Mouse (Mus musculus): ENCODE data around the gene Aox3. TPM values are rescaled to one million over a fixed set of nuclear protein-coding genes. Genes with fewer than 3 reads are reported as not detected.

The Aox3 gene
- polyA plus RNA-seq, 1 experiment from 2014 or later = 0.33 TPM

- Histone ChIP-seq H3K4me1 (replicated peaks; ENCODE audit: control insufficient read depth, insufficient read depth, low read length) (no peaks in the 10 kb centered on the region), H3K4me3 (replicated peaks; ENCODE audit: low read length) (no peak overlapping the region), H3K9ac (replicated peaks; ENCODE audit: low read depth, low read length) (no peak overlapping the region), H3K27me3 (replicated peaks; ENCODE audit: control insufficient read depth, insufficient read depth, low read length) (no peaks in the 10 kb centered on the region), H3K4me2 (ENCODE audit: low read length) (no peak overlapping the region), H3K9me3 (ENCODE audit: control insufficient read depth, low read length) (no peaks in the 10 kb centered on the region), H3K27ac (ENCODE audit: low read length) (no peak overlapping the region), H3K36me3 (ENCODE audit: control insufficient read depth, insufficient read depth) (no peaks in the 10 kb centered on the region)
- no peak for ATAC-seq
- WGBS = 87% methylated on average over 2 of the region's 2 CpGs
Measured at GRCm38 (mm10) chr1:58074266-58074665, 38.7 kb upstream of the Aox3 start.

GRCm38 (mm10) chr1:58077882-58078281 lies 35.0 kb upstream of the Aox3 start:
- Histone ChIP-seq H3K9me3 (ENCODE audit: control insufficient read depth, low read length) (no peaks in the 10 kb centered on the region), H3K4me3 (replicated peaks; ENCODE audit: low read length) (no peak overlapping the region), H3K36me3 (ENCODE audit: control insufficient read depth, insufficient read depth) (no peaks in the 10 kb centered on the region), H3K27me3 (replicated peaks; ENCODE audit: control insufficient read depth, insufficient read depth, low read length) (no peaks in the 10 kb centered on the region), H3K9ac (replicated peaks; ENCODE audit: low read depth, low read length) (no peak overlapping the region), H3K4me2 (ENCODE audit: low read length) (no peak overlapping the region), H3K4me1 (replicated peaks; ENCODE audit: control insufficient read depth, insufficient read depth, low read length) (no peaks in the 10 kb centered on the region), H3K27ac (ENCODE audit: low read length) (no peak overlapping the region)
- no peak for ATAC-seq

GRCm38 (mm10) chr1:58078390-58078789 lies 34.5 kb upstream of the Aox3 start:
- Histone ChIP-seq H3K4me1 (replicated peaks; ENCODE audit: control insufficient read depth, insufficient read depth, low read length) (no peaks in the 10 kb centered on the region), H3K9ac (replicated peaks; ENCODE audit: low read depth, low read length) (no peak overlapping the region), H3K4me2 (ENCODE audit: low read length) (no peak overlapping the region), H3K27ac (ENCODE audit: low read length) (no peak overlapping the region), H3K36me3 (ENCODE audit: control insufficient read depth, insufficient read depth) (no peaks in the 10 kb centered on the region), H3K4me3 (replicated peaks; ENCODE audit: low read length) (no peak overlapping the region), H3K27me3 (replicated peaks; ENCODE audit: control insufficient read depth, insufficient read depth, low read length) (no peaks in the 10 kb centered on the region), H3K9me3 (ENCODE audit: control insufficient read depth, low read length) (no peaks in the 10 kb centered on the region)
- WGBS = 93% methylated on average over 7 of the region's 7 CpGs
- ATAC-seq = no peak

GRCm38 (mm10) chr1:58079689-58080088 lies 33.2 kb upstream of the Aox3 start:
- no peak overlapping the region for H3K4me3 ChIP-seq (replicated peaks; ENCODE audit: low read length)
- WGBS = 90% methylated on average over 5 of the region's 5 CpGs
- no peak overlapping the region for H3K9ac ChIP-seq (replicated peaks; ENCODE audit: low read depth, low read length)
- ATAC-seq = no peak
- no peaks in the 10 kb centered on the region for H3K9me3 ChIP-seq (ENCODE audit: control insufficient read depth, low read length)
- H3K4me1 ChIP-seq (replicated peaks; ENCODE audit: control insufficient read depth, insufficient read depth, low read length) = no peaks in the 10 kb centered on the region
- no peaks in the 10 kb centered on the region for H3K36me3 ChIP-seq (ENCODE audit: control insufficient read depth, insufficient read depth)
- H3K4me2 ChIP-seq (ENCODE audit: low read length) = no peak overlapping the region
- H3K27ac ChIP-seq (ENCODE audit: low read length) = no peak overlapping the region
- no peaks in the 10 kb centered on the region for H3K27me3 ChIP-seq (replicated peaks; ENCODE audit: control insufficient read depth, insufficient read depth, low read length)

- H3K9ac ChIP-seq (replicated peaks; ENCODE audit: low read depth, low read length) = no peak overlapping the region
- no peak overlapping the region for H3K27ac ChIP-seq (ENCODE audit: low read length)
- ATAC-seq = no peak
- WGBS = 87% methylated on average over 4 of the region's 4 CpGs
- no peaks in the 10 kb centered on the region for H3K27me3 ChIP-seq (replicated peaks; ENCODE audit: control insufficient read depth, insufficient read depth, low read length)
- no peaks in the 10 kb centered on the region for H3K9me3 ChIP-seq (ENCODE audit: control insufficient read depth, low read length)
- no peak overlapping the region for H3K4me2 ChIP-seq (ENCODE audit: low read length)
- no peak overlapping the region for H3K4me3 ChIP-seq (replicated peaks; ENCODE audit: low read length)
- no peaks in the 10 kb centered on the region for H3K4me1 ChIP-seq (replicated peaks; ENCODE audit: control insufficient read depth, insufficient read depth, low read length)
- no peaks in the 10 kb centered on the region for H3K36me3 ChIP-seq (ENCODE audit: control insufficient read depth, insufficient read depth)
Measured at GRCm38 (mm10) chr1:58080446-58080845, 32.5 kb upstream of the Aox3 start.

GRCm38 (mm10) chr1:58081356-58081755 lies 31.6 kb upstream of the Aox3 start:
- Histone ChIP-seq H3K36me3 (ENCODE audit: control insufficient read depth, insufficient read depth) (no peaks in the 10 kb centered on the region), H3K4me1 (replicated peaks; ENCODE audit: control insufficient read depth, insufficient read depth, low read length) (no peaks in the 10 kb centered on the region), H3K4me2 (ENCODE audit: low read length) (no peak overlapping the region), H3K4me3 (replicated peaks; ENCODE audit: low read length) (no peak overlapping the region), H3K27ac (ENCODE audit: low read length) (no peak overlapping the region), H3K9ac (replicated peaks; ENCODE audit: low read depth, low read length) (no peak overlapping the region), H3K9me3 (ENCODE audit: control insufficient read depth, low read length) (no peaks in the 10 kb centered on the region), H3K27me3 (replicated peaks; ENCODE audit: control insufficient read depth, insufficient read depth, low read length) (no peaks in the 10 kb centered on the region)
- no peak for ATAC-seq
- 85% methylated on average over 5 of the region's 5 CpGs for WGBS

- H3K4me2 ChIP-seq (ENCODE audit: low read length) = no peak overlapping the region
- ATAC-seq = no peak
- WGBS = 69% methylated on average over 5 of the region's 5 CpGs
- no peak overlapping the region for H3K4me3 ChIP-seq (replicated peaks; ENCODE audit: low read length)
- no peak overlapping the region for H3K9ac ChIP-seq (replicated peaks; ENCODE audit: low read depth, low read length)
- H3K27me3 ChIP-seq (replicated peaks; ENCODE audit: control insufficient read depth, insufficient read depth, low read length) = no peaks in the 10 kb centered on the region
- no peaks in the 10 kb centered on the region for H3K9me3 ChIP-seq (ENCODE audit: control insufficient read depth, low read length)
- no peak overlapping the region for H3K27ac ChIP-seq (ENCODE audit: low read length)
- no peaks in the 10 kb centered on the region for H3K36me3 ChIP-seq (ENCODE audit: control insufficient read depth, insufficient read depth)
- no peaks in the 10 kb centered on the region for H3K4me1 ChIP-seq (replicated peaks; ENCODE audit: control insufficient read depth, insufficient read depth, low read length)
Measured at GRCm38 (mm10) chr1:58089316-58089715, 23.6 kb upstream of the Aox3 start.

- no peaks in the 10 kb centered on the region for H3K36me3 ChIP-seq (ENCODE audit: control insufficient read depth, insufficient read depth)
- H3K9ac ChIP-seq (replicated peaks; ENCODE audit: low read depth, low read length) = no peak overlapping the region
- no peak overlapping the region for H3K4me3 ChIP-seq (replicated peaks; ENCODE audit: low read length)
- H3K4me1 ChIP-seq (replicated peaks; ENCODE audit: control insufficient read depth, insufficient read depth, low read length) = no peaks in the 10 kb centered on the region
- no peak for ATAC-seq
- H3K4me2 ChIP-seq (ENCODE audit: low read length) = no peak overlapping the region
- no peak overlapping the region for H3K27ac ChIP-seq (ENCODE audit: low read length)
- 84% methylated on average over 4 of the region's 4 CpGs for WGBS
- no peaks in the 10 kb centered on the region for H3K27me3 ChIP-seq (replicated peaks; ENCODE audit: control insufficient read depth, insufficient read depth, low read length)
- no peaks in the 10 kb centered on the region for H3K9me3 ChIP-seq (ENCODE audit: control insufficient read depth, low read length)
Measured at GRCm38 (mm10) chr1:58090191-58090590, 22.7 kb upstream of the Aox3 start.

- H3K9me3 ChIP-seq (ENCODE audit: control insufficient read depth, low read length) = no peaks in the 10 kb centered on the region
- H3K4me3 ChIP-seq (replicated peaks; ENCODE audit: low read length) = no peak overlapping the region
- H3K4me2 ChIP-seq (ENCODE audit: low read length) = no peak overlapping the region
- no peak for ATAC-seq
- no peak overlapping the region for H3K9ac ChIP-seq (replicated peaks; ENCODE audit: low read depth, low read length)
- H3K27ac ChIP-seq (ENCODE audit: low read length) = no peak overlapping the region
- H3K4me1 ChIP-seq (replicated peaks; ENCODE audit: control insufficient read depth, insufficient read depth, low read length) = no peaks in the 10 kb centered on the region
- WGBS = 76% methylated on average over 3 of the region's 3 CpGs
- H3K36me3 ChIP-seq (ENCODE audit: control insufficient read depth, insufficient read depth) = no peaks in the 10 kb centered on the region
- H3K27me3 ChIP-seq (replicated peaks; ENCODE audit: control insufficient read depth, insufficient read depth, low read length) = no peaks in the 10 kb centered on the region
Measured at GRCm38 (mm10) chr1:58091213-58091612, 21.7 kb upstream of the Aox3 start.

GRCm38 (mm10) chr1:58091992-58092560 lies 20.9 kb upstream of the Aox3 start:
- no peak overlapping the region for H3K4me2 ChIP-seq (ENCODE audit: low read length)
- H3K9me3 ChIP-seq (ENCODE audit: control insufficient read depth, low read length) = no peaks in the 10 kb centered on the region
- no peaks in the 10 kb centered on the region for H3K36me3 ChIP-seq (ENCODE audit: control insufficient read depth, insufficient read depth)
- H3K9ac ChIP-seq (replicated peaks; ENCODE audit: low read depth, low read length) = no peak overlapping the region
- no peaks in the 10 kb centered on the region for H3K27me3 ChIP-seq (replicated peaks; ENCODE audit: control insufficient read depth, insufficient read depth, low read length)
- WGBS = 73% methylated on average over 2 of the region's 2 CpGs
- no peaks in the 10 kb centered on the region for H3K4me1 ChIP-seq (replicated peaks; ENCODE audit: control insufficient read depth, insufficient read depth, low read length)
- no peak overlapping the region for H3K27ac ChIP-seq (ENCODE audit: low read length)
- ATAC-seq = no peak
- H3K4me3 ChIP-seq (replicated peaks; ENCODE audit: low read length) = no peak overlapping the region

Measured in forebrain, embryonic 16.5 days (tissue).